Mouse (Mus musculus): Measurements from ENCODE around the gene Ccdc188.
"Not testable (repeated sequence)": the region's sequence is repeated elsewhere in the genome, so short reads cannot be mapped to it uniquely, and the experiment has no call there.

The Ccdc188 gene

GRCm38 (mm10) chr16:18217579-18217978 lies at the start of gene Ccdc188:
Gene Ccdc188, plus strand, starts transcription at chr16:18217879.
- no peak for DNase-seq

GRCm38 (mm10) chr16:18169156-18169555 lies 48.5 kb upstream of the Ccdc188 start:
- DNase-seq = no peak

GRCm38 (mm10) chr16:18169776-18170175 lies 47.9 kb upstream of the Ccdc188 start:
- DNase-seq = no peak

GRCm38 (mm10) chr16:18172266-18172855 lies 45.3 kb upstream of the Ccdc188 start:
- peak; percentile 82 for DNase-seq

GRCm38 (mm10) chr16:18173231-18173630 lies 44.4 kb upstream of the Ccdc188 start:
- DNase-seq = no peak

- no peak for DNase-seq
Measured at GRCm38 (mm10) chr16:18173788-18174187, 43.9 kb upstream of the Ccdc188 start.

- DNase-seq = no peak
Measured at GRCm38 (mm10) chr16:18175817-18176541, 41.7 kb upstream of the Ccdc188 start.

GRCm38 (mm10) chr16:18176758-18177157 lies 40.9 kb upstream of the Ccdc188 start:
- DNase-seq = no peak

- DNase-seq = no peak
Measured at GRCm38 (mm10) chr16:18179591-18179990, 38.1 kb upstream of the Ccdc188 start.

- no peak for DNase-seq
Measured at GRCm38 (mm10) chr16:18181398-18181797, 36.3 kb upstream of the Ccdc188 start.

GRCm38 (mm10) chr16:18182766-18183165 lies 34.9 kb upstream of the Ccdc188 start:
- DNase-seq = no peak

GRCm38 (mm10) chr16:18185715-18186449 lies 31.8 kb upstream of the Ccdc188 start:
- no peak for DNase-seq

GRCm38 (mm10) chr16:18186798-18187197 lies 30.9 kb upstream of the Ccdc188 start:
- DNase-seq = no peak

GRCm38 (mm10) chr16:18187221-18187620 lies 30.5 kb upstream of the Ccdc188 start:
- DNase-seq = no peak

- no peak for DNase-seq
Measured at GRCm38 (mm10) chr16:18191006-18191405, 26.7 kb upstream of the Ccdc188 start.

- no peak for DNase-seq
Measured at GRCm38 (mm10) chr16:18194208-18194985, 23.3 kb upstream of the Ccdc188 start.

GRCm38 (mm10) chr16:18195068-18195467 lies 22.6 kb upstream of the Ccdc188 start:
- DNase-seq = no peak

GRCm38 (mm10) chr16:18195561-18195960 lies 22.1 kb upstream of the Ccdc188 start:
- DNase-seq = not testable (repeated sequence)

- DNase-seq = no peak
Measured at GRCm38 (mm10) chr16:18197881-18198280, 19.8 kb upstream of the Ccdc188 start.

GRCm38 (mm10) chr16:18198365-18199098 lies 19.1 kb upstream of the Ccdc188 start:
- no peak for DNase-seq

GRCm38 (mm10) chr16:18200062-18200461 lies 17.6 kb upstream of the Ccdc188 start:
- DNase-seq = no peak

GRCm38 (mm10) chr16:18201620-18202019 lies 16.1 kb upstream of the Ccdc188 start:
- no peak for DNase-seq

Data from cerebellum, adult 11 months (tissue).